Mouse (Mus musculus) CD8-positive naive resting alpha-beta T cell, adult 2 months (primary cell): ENCODE measurements around the gene Cebpa.

Experiments
- DNase-seq, 2 experiments: peaks; one replicate each; pipeline ENCODE4 v3.0.0; 2022; ENCODE audit warnings: low read depth in 2 of 2, low spot score in 2 of 2

Cebpa gene

GRCm38 (mm10) chr7:35119506-35120145 is 533 bp downstream of the Cebpa start:
- no peak for DNase-seq

- DNase-seq = no peak
Observed at GRCm38 (mm10) chr7:35120146-35120691, 1.1 kb downstream of the Cebpa start.

- no peak for DNase-seq
Observed at GRCm38 (mm10) chr7:35121150-35121549, 2.1 kb downstream of the Cebpa start.

- no peak for DNase-seq
Observed at GRCm38 (mm10) chr7:35122401-35123320, 3.6 kb downstream of the Cebpa start.

GRCm38 (mm10) chr7:35123431-35123953 is 4.4 kb downstream of the Cebpa start:
- DNase-seq = no peak

- DNase-seq = no peak
Observed at GRCm38 (mm10) chr7:35124216-35124615, 5.1 kb downstream of the Cebpa start.

GRCm38 (mm10) chr7:35124745-35125144 is 5.7 kb downstream of the Cebpa start:
- DNase-seq = no peak

GRCm38 (mm10) chr7:35125971-35126370 is 6.9 kb downstream of the Cebpa start:
- no peak for DNase-seq

- DNase-seq = no peak
Observed at GRCm38 (mm10) chr7:35127001-35127400, 7.9 kb downstream of the Cebpa start.

- DNase-seq = no peak
Observed at GRCm38 (mm10) chr7:35127721-35128120, 8.6 kb downstream of the Cebpa start.

GRCm38 (mm10) chr7:35128677-35129567 is 9.8 kb downstream of the Cebpa start:
- DNase-seq = no peak

GRCm38 (mm10) chr7:35130059-35130738 is 11.1 kb downstream of the Cebpa start:
- no peak for DNase-seq

GRCm38 (mm10) chr7:35130888-35131287 is 11.8 kb downstream of the Cebpa start:
- no peak for DNase-seq

- no peak for DNase-seq
Observed at GRCm38 (mm10) chr7:35131601-35132000, 12.5 kb downstream of the Cebpa start.

GRCm38 (mm10) chr7:35134621-35135020 is 15.5 kb downstream of the Cebpa start:
- no peak for DNase-seq

GRCm38 (mm10) chr7:35137524-35137923 is 18.4 kb downstream of the Cebpa start:
- no peak for DNase-seq

GRCm38 (mm10) chr7:35138481-35138880 is 19.4 kb downstream of the Cebpa start:
- no peak for DNase-seq

GRCm38 (mm10) chr7:35139880-35140279 is 20.8 kb downstream of the Cebpa start:
- DNase-seq = no peak

- DNase-seq = no peak
Observed at GRCm38 (mm10) chr7:35141519-35141918, 22.4 kb downstream of the Cebpa start.

GRCm38 (mm10) chr7:35142522-35142921 is 23.4 kb downstream of the Cebpa start:
- no peak for DNase-seq
